Mouse (Mus musculus) hindbrain, postnatal 0 days (tissue): Measurements from ENCODE around the gene Chmp1a. TPM values are rescaled to one million over a fixed set of nuclear protein-coding genes. Genes with fewer than 3 reads are reported as not detected.

ENCODE experiments used
- ATAC-seq: fragments of 200-750 bp; cut with Nextera tagmentation; 2 replicates; pipeline ENCODE4 v1.8.0; 2017; ENCODE audit warnings: mild to moderate bottlenecking, moderate TSS enrichment, moderate library complexity
- DNase-seq: peaks from one replicate; pipeline ENCODE4 v3.0.0-alpha.2; 2015; ENCODE audit warnings: low spot score
- H3K27ac ChIP-seq: fragments of 300-500 bp; sonication (generic); 2 replicates; pipeline ENCODE4 v1.5.1; 2014; ENCODE audit warnings: mild to moderate bottlenecking
- H3K27me3 ChIP-seq: fragments of 300-500 bp; sonication (generic); 2 replicates; pipeline ENCODE4 v1.6.1; 2014; ENCODE audit warnings: low read length, mixed read lengths; ENCODE audit not compliant: insufficient read depth
- H3K36me3 ChIP-seq: fragments of 300-500 bp; sonication (generic); 2 replicates; pipeline ENCODE4 v1.6.1; 2014; ENCODE audit warnings: low read length, mixed read lengths; ENCODE audit not compliant: insufficient read depth
- H3K4me1 ChIP-seq: fragments of 300-500 bp; sonication (generic); 2 replicates; pipeline ENCODE4 v1.6.1; 2014; ENCODE audit warnings: antibody characterized with exemption, low read length, mixed read lengths; ENCODE audit not compliant: insufficient read depth
- H3K4me2 ChIP-seq: fragments of 300-500 bp; sonication (generic); 2 replicates; pipeline ENCODE4 v1.6.1; 2014; ENCODE audit warnings: low read depth, mild to moderate bottlenecking, low read length, moderate library complexity, mixed read lengths
- H3K4me3 ChIP-seq: fragments of 300-500 bp; sonication (generic); 2 replicates; pipeline ENCODE4 v1.5.1; 2014; ENCODE audit warnings: low read length
- H3K9ac ChIP-seq: fragments of 300-500 bp; sonication (generic); replicated peaks from 2 replicates; pipeline ENCODE4 v1.6.1; 2014; ENCODE audit warnings: mild to moderate bottlenecking, low read length, moderate library complexity, mixed read lengths
- H3K9me3 ChIP-seq: fragments of 300-500 bp; sonication (generic); 2 replicates; pipeline ENCODE4 v1.6.1; 2016; ENCODE audit warnings: low read length, mixed read lengths
- CTCF ChIP-seq: IDR thresholded peaks from 2 replicates; pipeline ENCODE4 v1.5.1; 2016; ENCODE audit warnings: antibody characterized with exemption, control low read depth, low read depth
- WGBS: fragments of 180-500 bp; shearing (Covaris S2); extraction: QIAGEN DNeasy Blood & Tissue Kit; methylation state at CpG from one replicate; pipeline ENCODE4 v1.1.7; 2014; 5-methylcytosine and 5-hydroxymethylcytosine counted together
- polyA plus RNA-seq: library from polyadenylated mRNA; unstranded; fragments of >200 nt; fragmentation: Nextera tagmentation; extraction: Ambion mirVana; gene quantifications from 2 replicates; pipeline ENCODE4 v1.2.1, GENCODE M21; 2015
- total RNA-seq: library from RNA; depleted of rRNA; stranded (reverse); fragments of >200 nt; gene quantifications from 2 replicates; pipeline ENCODE4 v1.2.3, GENCODE M21; 2014

The Chmp1a gene
- total and polyA plus RNA-seq, 2 experiments from 2014 or later = 194 to 208 TPM

GRCm38 (mm10) chr8:123191908-123192307, 20.7 kb downstream of the Chmp1a start:
- H3K9ac ChIP-seq = no peak overlapping the region
- no peaks in the 10 kb centered on the region for H3K4me1 ChIP-seq
- DNase-seq (no peak), ATAC-seq (no peak)
- no peaks in the 10 kb centered on the region for H3K27me3 ChIP-seq
- no peaks in the 10 kb centered on the region for H3K9me3 ChIP-seq
- WGBS = 70% methylated on average over 7 of the region's 8 CpGs
- H3K4me2 ChIP-seq = no peak overlapping the region
- TF ChIP-seq CTCF = no peak
- H3K27ac ChIP-seq = no peak overlapping the region
- H3K4me3 ChIP-seq = no peak overlapping the region
- H3K36me3 ChIP-seq = no peaks in the 10 kb centered on the region

GRCm38 (mm10) chr8:123190678-123191077, 21.9 kb downstream of the Chmp1a start:
- ATAC-seq = peak; percentile 76; the same call in 1 of the 2 replicates
- TF ChIP-seq CTCF = peak; percentile 76
- no peak overlapping the region for H3K27ac ChIP-seq
- H3K27me3 ChIP-seq = no peaks in the 10 kb centered on the region
- 0 out of 2 replicates have a peak overlapping the region, but pooled peaks have one; percentile 21 for H3K9ac ChIP-seq
- H3K36me3 ChIP-seq = no peaks in the 10 kb centered on the region
- WGBS = 1% methylated on average over 9 of the region's 9 CpGs
- H3K4me2 ChIP-seq = peak overlapping the region; percentile 34; the same call in 1 of the 2 replicates
- no peak overlapping the region for H3K4me3 ChIP-seq
- H3K9me3 ChIP-seq = no peaks in the 10 kb centered on the region
- peak; percentile 85 for DNase-seq
- H3K4me1 ChIP-seq = no peaks in the 10 kb centered on the region

GRCm38 (mm10) chr8:123188841-123189240, 23.7 kb downstream of the Chmp1a start:
- no peak for ATAC-seq
- 64% methylated on average over 7 of the region's 7 CpGs for WGBS

DNA sequence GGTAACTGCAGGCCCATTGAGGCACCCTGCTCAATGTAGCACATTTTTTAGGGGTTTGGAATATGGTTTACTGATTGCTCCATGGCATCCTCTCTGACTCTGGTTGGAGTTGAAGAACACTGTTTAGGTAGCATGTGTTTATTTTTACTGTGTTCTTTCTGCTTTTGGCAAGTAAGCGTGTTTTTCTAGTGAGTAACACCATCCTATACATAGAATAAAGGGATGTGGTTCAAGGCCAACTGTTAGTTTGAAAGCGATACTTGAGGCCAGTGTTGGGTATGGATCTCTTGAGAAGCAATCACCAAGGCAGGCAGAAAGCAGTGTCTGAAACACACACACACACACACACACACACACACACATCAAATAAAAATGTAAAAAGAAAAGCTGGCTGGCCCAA, 24.6 kb downstream of the Chmp1a start:
- no peak overlapping the region for H3K4me2 ChIP-seq
- ATAC-seq = no peak
- H3K27me3 ChIP-seq = no peaks in the 10 kb centered on the region
- H3K36me3 ChIP-seq = no peaks in the 10 kb centered on the region
- no peaks in the 10 kb centered on the region for H3K9me3 ChIP-seq
- no peaks in the 10 kb centered on the region for H3K4me1 ChIP-seq
- H3K4me3 ChIP-seq = no peak overlapping the region
- H3K27ac ChIP-seq = no peak overlapping the region
- no peak overlapping the region for H3K9ac ChIP-seq
- 79% methylated on average over 2 of the region's 2 CpGs for WGBS
- DNase-seq = no peak
- TF ChIP-seq CTCF = no peak

More at GRCm38 (mm10) chr8:123188841-123189240, 23.7 kb downstream of the Chmp1a start:
- Histone ChIP-seq H3K4me1 (no peaks in the 10 kb centered on the region), H3K9me3 (no peaks in the 10 kb centered on the region), H3K27me3 (no peaks in the 10 kb centered on the region), H3K36me3 (no peaks in the 10 kb centered on the region), H3K4me2 (no peak overlapping the region), H3K4me3 (no peak overlapping the region), H3K27ac (no peak overlapping the region), H3K9ac (no peak overlapping the region)
- no peak for DNase-seq
- TF ChIP-seq CTCF = no peak

GRCm38 (mm10) chr8:123185566-123186409, 26.8 kb downstream of the Chmp1a start, which contains the start of gene Dpep1:
Dpep1 (plus strand) TSS chr8:123186242.
- no peaks in the 10 kb centered on the region for H3K36me3 ChIP-seq
- H3K27me3 ChIP-seq = no peaks in the 10 kb centered on the region
- WGBS = 49% methylated on average over 19 of the region's 19 CpGs
- H3K4me1 ChIP-seq = no peaks in the 10 kb centered on the region
- no peak within 1 kb of the TSS for H3K4me3 ChIP-seq
- H3K4me2 ChIP-seq = no peak within 1 kb of the TSS
- H3K27ac ChIP-seq = no peak within 1 kb of the TSS
- no peak for TF ChIP-seq CTCF
- H3K9ac ChIP-seq = no peak within 1 kb of the TSS
- H3K9me3 ChIP-seq = no peaks in the 10 kb centered on the region
- no peak for ATAC-seq
- DNase-seq = no peak

DNA sequence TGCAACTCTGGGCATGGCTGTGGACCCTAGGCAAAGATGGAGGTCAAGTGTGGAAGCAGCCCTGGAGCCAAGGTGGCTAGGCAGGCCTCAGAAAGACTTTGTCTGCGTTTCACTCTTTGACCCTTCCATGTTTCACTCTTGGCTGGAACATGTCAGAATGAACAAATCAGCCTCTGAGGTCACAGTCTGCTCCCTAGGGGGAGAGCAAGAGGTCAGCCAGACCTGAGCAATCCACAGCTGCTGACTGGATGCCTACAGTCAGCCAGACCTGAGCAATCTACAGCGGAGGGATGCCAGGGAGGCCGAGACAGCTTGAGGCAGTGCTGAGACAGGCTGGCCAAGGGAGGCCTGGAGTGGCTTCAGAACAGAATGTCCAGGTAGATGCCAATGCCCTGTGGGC, 31.2 kb downstream of the Chmp1a start:
- no peak overlapping the region for H3K9ac ChIP-seq
- H3K4me3 ChIP-seq = no peak overlapping the region
- H3K27me3 ChIP-seq = no peaks in the 10 kb centered on the region
- WGBS = 54% methylated on average over 3 of the region's 3 CpGs
- no peak for TF ChIP-seq CTCF
- H3K4me1 ChIP-seq = no peaks in the 10 kb centered on the region
- DNase-seq (no peak), ATAC-seq (no peak)
- H3K27ac ChIP-seq = no peak overlapping the region
- no peaks in the 10 kb centered on the region for H3K36me3 ChIP-seq
- H3K9me3 ChIP-seq = no peaks in the 10 kb centered on the region
- H3K4me2 ChIP-seq = no peak overlapping the region

GRCm38 (mm10) chr8:123157888-123158465, 54.6 kb downstream of the Chmp1a start, which contains the start of gene Sult5a1:
Sult5a1 (minus strand) TSS chr8:123158315.
- H3K4me1 ChIP-seq = no peaks in the 10 kb centered on the region
- DNase-seq (no peak), ATAC-seq (no peak)
- no peak within 1 kb of the TSS for H3K4me3 ChIP-seq
- H3K36me3 ChIP-seq = no peaks in the 10 kb centered on the region
- no peaks in the 10 kb centered on the region for H3K27me3 ChIP-seq
- H3K4me2 ChIP-seq = peak within 1 kb of the TSS; percentile 25
- H3K9ac ChIP-seq = no peak within 1 kb of the TSS
- H3K9me3 ChIP-seq = no peaks in the 10 kb centered on the region
- 31% methylated on average over 13 of the region's 13 CpGs for WGBS
- H3K27ac ChIP-seq = no peak within 1 kb of the TSS
- peak; percentile 27; the same call in 1 of the 2 replicates for TF ChIP-seq CTCF
